9 mouse cellular contexts compared by ENCODE assay signal in genomic region chr7:118593567-118594407, GRCm38 (mm10). TPM values are rescaled to one million over a fixed set of nuclear protein-coding genes. Genes with fewer than 3 reads are reported as not detected.
A peak's percentile ranks its signal among the peaks of the same experiment; 100 is the strongest.
DNase-seq lines count a peak whose midpoint lies in the region; ATAC-seq lines count a peak whose summit lies in the region.
"Had no signal": no experiment of that assay in that cellular context is flagged by ENCODE, and none has a peak within 500 bp of the region (broad histone marks: within the 10 kb centered on the region; RNA-seq: fewer than 3 reads in every experiment).

No protein-coding gene starts in this region.

- peak overlapping the region; percentile 92 for H3K27ac ChIP-seq in forebrain, embryonic 14.5 days (ENCODE audit: low read depth, low read length)
- H3K27ac ChIP-seq: macrophage had no signal

- peak overlapping the region; percentile 14; the same call in 1 of the 2 replicates for H3K9ac ChIP-seq in forebrain, embryonic 14.5 days (ENCODE audit: low read length)

- H3K9me3 ChIP-seq in forebrain, embryonic 14.5 days (replicated peaks; ENCODE audit: control insufficient read depth, low read length), result no peaks in the 10 kb centered on the region

- H3K36me3 ChIP-seq in forebrain, embryonic 14.5 days (ENCODE audit: control insufficient read depth, insufficient read depth, low read length), result no peaks in the 10 kb centered on the region

- WGBS in forebrain, embryonic 14.5 days, result 3% methylated on average over 9 of the region's 9 CpGs

- H3K27me3 ChIP-seq in forebrain, embryonic 14.5 days (replicated peaks; ENCODE audit: control insufficient read depth, insufficient read depth, low read length), result no peaks in the 10 kb centered on the region

- peak overlapping the region; percentile 38 for H3K4me2 ChIP-seq in forebrain, embryonic 14.5 days (ENCODE audit: low read length)

- DNase-seq in lung, adult 18-20 months, result peak; percentile 49 to 72
- no peak for DNase-seq in lung, postnatal 25 days (ENCODE audit: low spot score)
- peak; percentile 98 for DNase-seq in forebrain, embryonic 14.5 days (ENCODE audit: low spot score)
- DNase-seq in layer of hippocampus, postnatal 14 days (ENCODE audit: low spot score in 2 of 2), result peak; percentile 80 to 89
- peak; percentile 59 for DNase-seq in lung, postnatal 10 days
- DNase-seq in right cerebral cortex, postnatal 4 days, result peak; percentile 83

- ATAC-seq in forebrain, embryonic 14.5 days, result peak; percentile 93
- no peak for ATAC-seq in monocyte, adult 5-6 weeks (replicated peaks; ENCODE audit: insufficient number of reproducible peaks, low FRiP score, low TSS enrichment, poor library complexity, severe bottlenecking)
- ATAC-seq in megakaryocyte-erythroid progenitor cell, adult 5-6 weeks (replicated peaks; ENCODE audit: low FRiP score, low TSS enrichment, poor library complexity, severe bottlenecking), result no peak

- no peak overlapping the region for H3K4me3 ChIP-seq in forebrain, embryonic 14.5 days (ENCODE audit: low read depth, low read length)

- peaks cover 35% of the 10 kb centered on the region for H3K4me1 ChIP-seq in forebrain, embryonic 14.5 days (ENCODE audit: control insufficient read depth, insufficient read depth, low read length)

RNA-seq across cellular contexts. Expression of gene Tmc5, which starts 3.3 kb away (rescaled TPM):
- 0.25 and 0.27 TPM in 2 replicates for polyA plus RNA-seq in forebrain, embryonic 14.5 days (2014; fragmentation: Nextera tagmentation; extraction: Ambion mirVana)
- under 1 TPM; 0.21 to 0.31 TPM for total RNA-seq in layer of hippocampus, postnatal 14 days (2021)
- not detected in 3 replicates for total RNA-seq in monocyte, adult 5-6 weeks (2017)
- not detected in 2 replicates for total RNA-seq in megakaryocyte-erythroid progenitor cell, adult 5-6 weeks (2014; fragmentation: Nextera tagmentation)
- not detected in 2 replicates for total RNA-seq in megakaryocyte-erythroid progenitor cell, adult 5-6 weeks (2017)
- polyA plus RNA-seq: macrophage had no signal

RNA-seq across cellular contexts. Expression of gene Tmc7, which starts 9.3 kb away (rescaled TPM):
- polyA plus RNA-seq in forebrain, embryonic 14.5 days (2014; fragmentation: Nextera tagmentation; extraction: Ambion mirVana), result 6.9 and 7.6 TPM in 2 replicates
- 10 to 100 TPM; 19.6 to 24.3 TPM for total RNA-seq in layer of hippocampus, postnatal 14 days (2021)
- total RNA-seq in monocyte, adult 5-6 weeks (2017), result not detected in 3 replicates
- 0.32 TPM in 1 of 2 replicates, not detected in the other for total RNA-seq in megakaryocyte-erythroid progenitor cell, adult 5-6 weeks (2014; fragmentation: Nextera tagmentation)
- not detected in 2 replicates for total RNA-seq in megakaryocyte-erythroid progenitor cell, adult 5-6 weeks (2017)
- polyA plus RNA-seq: macrophage had no signal

Comparison
In these comparisons a context has a peak if more than half of its experiments do, and no peak if none do; other contexts are left out.
1. RNA of gene Tmc7, which starts 9.3 kb away (total RNA-seq): 19.6 to 24.3 TPM in layer of hippocampus, postnatal 14 days; not detected in monocyte, adult 5-6 weeks and 0.32 TPM in megakaryocyte-erythroid progenitor cell, adult 5-6 weeks; every median in the first group is over 10 times any median in the second.